Mouse (Mus musculus) monocyte, adult 59 days (primary cell): ENCODE measurements around the gene Vmn1r46. TPM values are rescaled to one million over a fixed set of nuclear protein-coding genes. Genes with fewer than 3 reads are reported as not detected.

Experiments used
- total RNA-seq, 2 experiments: library from RNA; stranded (reverse); gene quantifications; one replicate each; pipeline ENCODE4 v1.2.4; 2023

Vmn1r46 gene
- not detected for total RNA-seq

GRCm38 (mm10) chr6:89969013-89969412, at the start of gene Vmn1r46:
TSS of gene Vmn1r46 (plus strand) at chr6:89969313.

GRCm38 (mm10) chr6:89940498-89940897, 28.6 kb upstream of the Vmn1r46 start, which contains the start of gene Vmn1r45:
TSS of gene Vmn1r45 (minus strand) at chr6:89940598.

GRCm38 (mm10) chr6:90015847-90016246, 46.7 kb downstream of the Vmn1r46 start, which contains the start of gene Vmn1r47:
TSS of gene Vmn1r47 (plus strand) at chr6:90016147.

Other genes starting within 250 kb of the Vmn1r46 start
- gene Vmn1r41, start 228.5 kb upstream of the Vmn1r46 start, total RNA-seq = not detected
- not detected for gene Vmn1r42, start 92.9 kb upstream of the Vmn1r46 start, total RNA-seq
- gene Vmn1r43, start 92.9 kb upstream of the Vmn1r46 start, total RNA-seq = not detected
- gene Vmn1r44, start 85.7 kb upstream of the Vmn1r46 start, total RNA-seq = not detected
- gene Vmn1r45, start 28.7 kb upstream of the Vmn1r46 start, total RNA-seq = not detected
- gene Vmn1r47, start 46.8 kb downstream of the Vmn1r46 start, total RNA-seq = not detected
- not detected for gene Vmn1r48, start 67.5 kb downstream of the Vmn1r46 start, total RNA-seq
- not detected for gene Vmn1r49, start 109.2 kb downstream of the Vmn1r46 start, total RNA-seq
- not detected for gene Vmn1r50, start 132.1 kb downstream of the Vmn1r46 start, total RNA-seq
- gene Vmn1r51, start 153.3 kb downstream of the Vmn1r46 start, total RNA-seq = not detected
- gene Vmn1r52, start 205.5 kb downstream of the Vmn1r46 start, total RNA-seq = not detected
- not detected for gene V1ra8, start 233.5 kb downstream of the Vmn1r46 start, total RNA-seq